Mouse (Mus musculus) heart, postnatal 25 days (tissue): Measurements from ENCODE around the gene Fkbpl. TPM values are rescaled to one million over a fixed set of nuclear protein-coding genes. Genes with fewer than 3 reads are reported as not detected.

Experiments
- DNase-seq: peaks from one replicate; pipeline ENCODE4 v3.0.0; 2022; ENCODE audit warnings: low spot score
- intact Hi-C: fragments of 180-260 bp; cut with DNase I; formaldehyde crosslinking; loops from one replicate; pipeline ENCODE4 v1.15.1; 2025
- total RNA-seq, 2 experiments: library from RNA; stranded (reverse); gene quantifications; 2 replicates each; pipeline ENCODE4 v1.2.3; 2021

Gene Fkbpl
- total RNA-seq, 2 experiments from 2014 or later: 6.2 to 6.6 TPM

- intact Hi-C loops: no loop called here
- DNase-seq: no peak
Observed at GRCm38 (mm10) chr17:34645256-34645829, 779 bp downstream of the Fkbpl start.

- DNase-seq: no peak
Observed at GRCm38 (mm10) chr17:34645831-34646511, 1.4 kb downstream of the Fkbpl start.

GRCm38 (mm10) chr17:34646906-34647787, 2.6 kb downstream of the Fkbpl start, which contains the start of gene Atf6b:
Gene Atf6b (plus strand): TSS chr17:34647146.
- intact Hi-C loops: no loop called here
- peak; percentile 96 for DNase-seq

More at GRCm38 (mm10) chr17:34645831-34646511, 1.4 kb downstream of the Fkbpl start:
- intact Hi-C loops: no loop called here

GRCm38 (mm10) chr17:34648141-34648890, 3.8 kb downstream of the Fkbpl start:
- no peak for DNase-seq
- intact Hi-C loops: no loop called here

GRCm38 (mm10) chr17:34649106-34649864, 4.7 kb downstream of the Fkbpl start:
- DNase-seq: no peak
- intact Hi-C loops: no loop called here

- DNase-seq: no peak
- intact Hi-C loops: loop anchor here (5.0 kb wide), 1 partner anchor 162 kb away; no protein-coding TSS in a partner anchor
Observed at GRCm38 (mm10) chr17:34650781-34651180, 6.2 kb downstream of the Fkbpl start.

GRCm38 (mm10) chr17:34651507-34652221, 7.1 kb downstream of the Fkbpl start:
- no peak for DNase-seq
- intact Hi-C loops: loop anchor here (2.0 to 5.0 kb wide), 2 partner anchors 61 to 161 kb away; no protein-coding TSS in a partner anchor

- intact Hi-C loops: loop anchor here (2.0 to 5.0 kb wide), 2 partner anchors 60 to 160 kb away; no protein-coding TSS in a partner anchor
Observed at GRCm38 (mm10) chr17:34652546-34652945, 8.0 kb downstream of the Fkbpl start.

GRCm38 (mm10) chr17:34652985-34653384, 8.4 kb downstream of the Fkbpl start:
- DNase-seq: no peak
- intact Hi-C loops: loop anchor here (2.0 to 5.0 kb wide), 2 partner anchors 60 to 159 kb away; no protein-coding TSS in a partner anchor

More at GRCm38 (mm10) chr17:34652546-34652945, 8.0 kb downstream of the Fkbpl start:
- no peak for DNase-seq

- intact Hi-C loops: loop anchor here (2.0 to 5.0 kb wide), 2 partner anchors 59 to 158 kb away; no protein-coding TSS in a partner anchor
- no peak for DNase-seq
Observed at GRCm38 (mm10) chr17:34653746-34654285, 9.3 kb downstream of the Fkbpl start.

- intact Hi-C loops: loop anchor here (5.0 kb wide), 1 partner anchor 158 kb away; no protein-coding TSS in a partner anchor
- DNase-seq: no peak
Observed at GRCm38 (mm10) chr17:34654392-34654791, 9.8 kb downstream of the Fkbpl start.

- DNase-seq: no peak
- intact Hi-C loops: no loop called here
Observed at GRCm38 (mm10) chr17:34655160-34655559, 10.6 kb downstream of the Fkbpl start.

GRCm38 (mm10) chr17:34655581-34655991, 11.0 kb downstream of the Fkbpl start:
- intact Hi-C loops: no loop called here
- DNase-seq: peak; percentile 94

- intact Hi-C loops: no loop called here
- DNase-seq: peak; percentile 58
Observed at GRCm38 (mm10) chr17:34656666-34657065, 12.1 kb downstream of the Fkbpl start.

- intact Hi-C loops: no loop called here
- DNase-seq: no peak
Observed at GRCm38 (mm10) chr17:34657271-34657670, 12.7 kb downstream of the Fkbpl start.

GRCm38 (mm10) chr17:34658145-34658544, 13.6 kb downstream of the Fkbpl start:
- DNase-seq: no peak
- intact Hi-C loops: no loop called here

- intact Hi-C loops: no loop called here
- DNase-seq: no peak
Observed at GRCm38 (mm10) chr17:34658591-34658990, 14.0 kb downstream of the Fkbpl start.
